Mouse (Mus musculus) midbrain, embryonic 14.5 days (tissue): ENCODE data around the gene Ak3. TPM values are rescaled to one million over a fixed set of nuclear protein-coding genes. Genes with fewer than 3 reads are reported as not detected.

Experiments
- polyA plus RNA-seq: library from polyadenylated mRNA; unstranded; fragments of >200 nt; fragmentation: Nextera tagmentation; extraction: Ambion mirVana; gene quantifications from 2 replicates; pipeline ENCODE4 v1.2.1, GENCODE M21; 2014

Gene Ak3
- polyA plus RNA-seq, 1 experiment from 2014 or later, result 79.5 TPM

Other genes starting within 250 kb of the Ak3 start
- 19.8 and 21.7 TPM in 2 replicates for gene Slc1a1, start 212.9 kb downstream of the Ak3 start, polyA plus RNA-seq
- 14.7 and 17.0 TPM in 2 replicates for gene Plpp6, start 84.0 kb downstream of the Ak3 start, polyA plus RNA-seq
- gene 4430402I18Rik, start 80.2 kb downstream of the Ak3 start, polyA plus RNA-seq, result 0.85 and 0.96 TPM in 2 replicates
- gene Cdc37l1, start 57.6 kb downstream of the Ak3 start, polyA plus RNA-seq, result 54.8 and 62.3 TPM in 2 replicates
- 28.4 and 33.2 TPM in 2 replicates for gene Rcl1, start 53.4 kb upstream of the Ak3 start, polyA plus RNA-seq
- 22.5 and 28.3 TPM in 2 replicates for gene Jak2, start 203.9 kb upstream of the Ak3 start, polyA plus RNA-seq